Mouse (Mus musculus) 3T3-L1 (cell line): ENCODE measurements at regions not wholly inside any gene's neighbourhood (a gene's known extent, or its start where the extent isn't known, plus 50 kb on each side); places are given as distances from the start of the nearest gene placed in this dataset.
"Not testable (repeated sequence)": the region's sequence is repeated elsewhere in the genome, so short reads cannot be mapped to it uniquely, and the experiment has no call there.

Source experiments
- DNase-seq: peaks from one replicate; pipeline ENCODE4 v3.0.0-alpha.2; 2015; ENCODE audit warnings: low read depth, low spot score

- DNase-seq, result no peak
Observed at GRCm38 (mm10) chr12:27978257-27978931, 573.8 kb downstream of the Dcdc2c start.

DNA sequence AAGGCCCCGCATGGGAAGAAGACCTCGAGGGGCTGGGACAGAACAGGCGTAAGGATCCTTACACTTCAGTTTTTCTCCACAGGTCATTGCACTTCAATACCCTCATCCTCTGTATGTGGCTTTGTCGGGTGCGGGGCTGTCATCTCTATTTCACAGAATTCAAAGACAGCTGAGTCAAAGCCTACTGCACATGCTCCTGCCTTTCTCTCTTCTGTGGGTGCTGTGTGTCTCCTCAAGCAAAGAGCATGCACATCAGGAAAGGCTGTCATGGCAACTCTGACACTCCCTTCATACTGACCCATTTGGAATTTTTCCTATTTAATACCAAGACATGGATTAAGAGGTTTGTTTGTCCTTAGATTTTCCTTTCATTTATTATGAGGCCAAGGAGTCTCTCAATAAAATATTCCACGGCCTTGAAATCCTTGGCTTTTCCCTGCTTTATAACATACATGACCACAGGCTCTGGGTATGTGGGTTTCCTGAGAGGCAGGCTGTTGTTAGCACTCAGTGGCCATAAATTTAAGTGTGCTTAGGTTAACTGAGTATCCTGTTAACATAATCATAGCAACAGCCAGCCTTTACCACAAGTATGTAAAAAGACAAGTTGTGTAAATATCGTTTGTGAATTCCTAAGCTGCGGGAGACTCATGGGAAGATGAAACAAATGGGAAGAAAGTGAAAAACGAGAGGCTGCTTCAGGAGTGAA, 574.5 kb downstream of the Dcdc2c start:
- DNase-seq, result no peak

DNA sequence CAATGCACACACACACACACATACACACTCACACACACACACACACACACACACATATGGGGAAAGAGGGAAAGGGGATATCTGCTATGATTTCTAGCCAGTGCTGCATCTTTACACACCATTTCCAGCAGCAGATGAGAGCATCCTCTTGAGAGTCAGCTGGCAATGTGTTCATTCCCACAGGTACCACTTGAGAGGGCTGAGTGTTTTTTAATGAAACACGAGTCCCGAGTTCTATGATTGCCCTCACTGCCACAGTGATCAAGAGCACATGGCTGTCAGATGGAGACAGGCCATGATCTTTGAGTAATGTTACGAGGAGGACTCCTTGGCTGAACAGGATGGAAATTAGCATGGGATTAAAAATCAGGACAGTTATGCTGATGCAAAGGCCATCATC, 589.3 kb downstream of the Dcdc2c start:
- no peak for DNase-seq

DNA sequence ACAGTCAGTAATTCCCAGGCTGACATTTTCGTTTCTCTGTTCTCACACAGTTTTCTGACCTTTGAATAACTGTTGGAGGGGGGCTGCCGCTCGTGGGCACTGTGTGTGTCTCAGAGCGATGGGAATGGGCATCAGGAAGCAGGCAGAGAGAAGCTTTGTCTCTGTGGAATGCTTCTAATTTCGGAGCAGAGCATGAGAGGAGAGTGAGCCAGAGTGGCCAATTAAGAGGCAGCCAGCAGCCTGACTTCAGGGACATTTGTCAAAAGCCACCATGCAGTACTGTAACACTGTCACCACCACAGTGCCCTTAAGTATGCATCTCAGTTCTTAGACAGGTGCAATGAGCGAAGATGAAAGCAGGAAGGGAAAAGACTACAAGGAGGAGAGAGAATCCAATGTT, 592.1 kb downstream of the Dcdc2c start:
- DNase-seq, result no peak

DNA sequence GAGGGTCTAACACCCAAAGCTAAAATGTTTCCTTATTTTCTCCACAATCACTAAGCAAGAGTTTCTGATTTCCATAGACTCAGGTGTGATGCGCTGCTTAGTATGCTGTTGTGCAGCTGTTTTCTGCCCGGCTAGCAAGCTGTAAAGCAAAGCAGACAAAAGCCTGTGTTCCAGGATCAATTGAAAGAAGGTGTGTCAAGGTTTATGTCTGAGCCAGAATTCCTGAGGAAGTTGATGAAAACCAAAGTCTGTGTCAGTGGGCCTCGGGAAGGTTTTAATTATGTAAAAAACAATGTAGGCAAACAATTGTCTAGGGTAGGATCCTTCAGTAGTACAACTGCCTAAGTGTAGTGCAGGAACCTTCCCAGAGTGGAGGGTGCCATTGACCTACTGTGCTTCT, 604.6 kb downstream of the Dcdc2c start:
- DNase-seq, result no peak

DNA sequence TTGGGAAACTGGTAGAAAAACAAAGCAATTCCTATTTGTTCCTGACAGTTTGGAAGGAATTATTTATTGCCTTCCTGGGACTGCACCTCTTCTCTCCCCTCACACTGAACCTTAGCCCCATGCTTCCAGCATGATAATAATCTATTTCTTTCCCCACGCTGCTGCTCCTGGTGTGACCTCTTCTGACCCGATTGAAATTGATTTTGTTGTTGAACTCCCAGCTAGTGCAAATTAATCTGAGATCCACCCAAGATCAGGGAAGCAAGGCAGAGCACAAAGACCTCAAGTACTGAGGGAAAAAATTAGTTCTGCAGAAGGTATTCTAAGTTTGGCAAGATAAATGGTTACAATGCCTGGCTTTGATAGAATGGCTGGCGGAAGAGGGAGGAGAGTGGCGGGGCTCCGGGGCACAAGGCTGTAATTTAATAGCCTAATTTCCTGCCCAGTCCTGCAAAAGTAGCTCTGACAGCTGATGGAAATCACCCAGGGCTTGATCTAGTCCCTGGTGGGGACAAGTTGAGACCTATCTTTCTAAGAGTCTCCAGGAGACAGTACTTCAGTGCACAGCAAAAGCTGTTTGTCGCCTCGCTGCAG, 604.6 kb upstream of the Sox11 start:
- DNase-seq, result no peak

DNA sequence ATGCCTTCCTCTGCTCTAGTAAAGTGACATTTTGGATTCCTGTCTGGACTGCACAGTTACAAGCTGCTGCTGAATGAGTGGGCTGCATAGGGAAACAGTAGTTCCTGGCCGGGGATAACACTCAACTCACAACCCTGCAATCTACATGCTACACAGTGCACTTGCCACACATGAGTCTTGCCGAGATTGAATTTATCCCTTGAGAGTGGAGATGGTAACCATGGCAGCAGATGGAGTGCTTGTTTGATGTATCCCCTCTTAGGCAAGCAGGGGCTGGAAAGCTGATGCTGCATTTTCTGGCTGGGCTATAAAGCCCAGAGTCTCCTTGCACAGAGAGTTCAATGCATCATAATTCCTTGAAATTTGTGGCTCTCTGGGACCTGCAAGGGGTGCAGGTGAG, 603.0 kb upstream of the Sox11 start:
- no peak for DNase-seq

DNA sequence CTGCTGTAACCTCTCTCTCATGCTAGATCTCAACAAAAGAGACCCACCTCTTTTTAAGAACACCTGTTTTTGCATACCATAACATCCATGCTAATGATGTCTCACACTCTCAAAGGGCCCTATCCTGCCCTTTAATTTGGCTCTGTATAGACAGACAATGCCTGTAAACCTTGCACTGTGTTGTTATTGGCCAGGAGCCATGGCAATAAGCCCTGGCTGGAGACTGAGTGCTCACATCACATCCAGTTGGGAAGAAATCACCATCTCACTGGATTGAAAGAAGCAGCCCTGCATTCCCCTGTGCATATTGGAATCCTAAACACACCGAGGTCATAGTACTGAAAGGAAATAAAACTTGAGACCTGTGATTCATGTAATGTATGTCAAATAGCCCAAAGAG, 598.7 kb upstream of the Sox11 start:
- no peak for DNase-seq

GRCm38 (mm10) chr12:27932382-27933140, 590.2 kb upstream of the Sox11 start:
- DNase-seq, result no peak

DNA sequence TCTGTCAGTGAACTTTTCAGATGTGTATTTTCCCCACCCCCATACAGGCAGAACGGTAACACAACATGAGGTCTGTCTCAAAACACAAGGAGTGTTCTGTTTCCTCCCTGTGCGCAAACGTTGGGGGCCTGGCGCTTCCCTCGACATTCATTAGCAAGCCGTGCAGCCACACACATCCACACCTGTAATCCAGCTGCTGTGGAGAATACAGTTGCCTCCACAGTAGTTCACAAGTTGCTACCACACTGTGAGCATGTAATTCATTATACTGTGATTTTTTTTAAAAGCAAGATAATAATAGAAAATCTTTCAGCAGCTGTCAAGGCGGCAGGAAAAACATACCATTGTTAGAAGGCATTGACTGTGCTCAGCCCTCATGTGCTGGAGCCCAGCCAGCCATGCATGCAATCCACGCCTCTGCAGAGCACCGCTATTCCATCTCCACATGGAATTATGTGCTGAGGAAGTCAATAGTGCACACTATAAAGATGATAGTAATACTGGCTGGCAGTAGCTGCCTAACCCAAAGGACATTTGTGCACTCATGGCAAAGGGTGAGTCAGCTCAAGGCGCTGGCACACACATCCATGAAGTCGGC, 586.1 kb upstream of the Sox11 start:
- DNase-seq, result no peak

DNA sequence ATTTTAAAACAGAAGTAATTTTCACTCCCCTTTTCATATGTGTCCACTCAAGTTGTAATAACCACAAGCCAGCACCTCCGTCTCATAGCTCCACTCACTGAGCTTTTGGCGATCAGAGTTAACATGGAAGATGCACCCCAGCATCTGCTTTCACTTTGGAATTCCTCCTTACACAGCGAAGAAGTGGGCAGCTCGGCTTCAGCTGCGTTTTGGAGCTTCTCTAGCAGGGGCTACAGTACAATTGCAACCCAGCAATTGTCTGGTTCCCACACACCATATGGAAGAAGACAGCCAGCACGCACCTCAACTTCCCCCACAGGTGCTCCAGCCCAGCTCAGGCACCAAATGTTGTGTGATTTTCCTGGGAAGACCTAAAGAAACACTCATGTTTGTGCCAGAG, 584.4 kb upstream of the Sox11 start:
- no peak for DNase-seq

- no peak for DNase-seq
Observed at GRCm38 (mm10) chr12:27920607-27921006, 578.2 kb upstream of the Sox11 start.

DNA sequence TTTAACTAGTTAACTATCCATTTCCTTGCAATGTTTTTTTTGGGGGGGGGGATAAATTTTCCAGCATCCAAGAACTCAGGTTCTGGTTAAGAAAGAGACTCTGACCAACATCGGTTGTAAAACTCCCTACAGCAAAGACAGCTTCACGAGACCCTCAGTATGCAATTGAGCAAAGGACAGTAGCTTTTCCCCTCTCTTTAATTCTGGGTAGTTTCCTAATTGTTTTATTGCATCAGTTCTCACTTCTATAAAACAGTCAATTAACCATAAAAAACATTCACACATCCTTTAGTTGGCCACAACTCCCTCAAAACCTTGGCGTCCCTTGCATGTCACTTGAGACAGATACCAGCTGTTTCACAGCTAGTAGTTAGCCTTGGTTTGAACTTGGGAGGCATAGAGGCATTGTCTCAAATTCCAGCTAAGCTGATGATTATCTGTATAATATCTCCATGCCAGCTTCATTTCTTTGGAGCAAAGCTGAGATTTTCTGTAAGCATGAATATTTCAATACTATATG, 574.1 kb upstream of the Sox11 start:
- no peak for DNase-seq

GRCm38 (mm10) chr12:27909417-27910100, 567.2 kb upstream of the Sox11 start:
- DNase-seq, result no peak

- not testable (repeated sequence) for DNase-seq
Observed at GRCm38 (mm10) chr12:27896682-27897081, 554.3 kb upstream of the Sox11 start.

DNA sequence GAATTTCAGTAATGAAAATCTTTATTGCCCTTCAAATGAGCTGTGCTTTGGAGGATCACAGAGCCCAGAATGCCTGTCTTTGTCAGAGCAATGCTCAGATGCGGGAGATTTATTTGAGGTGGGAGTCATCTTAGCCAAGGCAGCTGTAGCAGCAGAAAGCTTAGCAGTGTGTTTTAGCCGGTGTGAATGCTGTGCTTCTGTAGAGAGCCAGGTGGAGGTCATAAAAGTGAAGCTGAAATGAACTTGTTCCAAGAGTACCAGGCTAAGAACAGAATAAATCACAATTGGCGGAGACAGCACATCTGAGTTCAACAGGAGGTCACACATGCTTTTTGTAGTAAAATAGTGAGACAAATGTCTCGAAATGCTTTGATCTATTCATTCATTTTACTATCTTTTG, 539.3 kb upstream of the Sox11 start:
- no peak for DNase-seq

DNA sequence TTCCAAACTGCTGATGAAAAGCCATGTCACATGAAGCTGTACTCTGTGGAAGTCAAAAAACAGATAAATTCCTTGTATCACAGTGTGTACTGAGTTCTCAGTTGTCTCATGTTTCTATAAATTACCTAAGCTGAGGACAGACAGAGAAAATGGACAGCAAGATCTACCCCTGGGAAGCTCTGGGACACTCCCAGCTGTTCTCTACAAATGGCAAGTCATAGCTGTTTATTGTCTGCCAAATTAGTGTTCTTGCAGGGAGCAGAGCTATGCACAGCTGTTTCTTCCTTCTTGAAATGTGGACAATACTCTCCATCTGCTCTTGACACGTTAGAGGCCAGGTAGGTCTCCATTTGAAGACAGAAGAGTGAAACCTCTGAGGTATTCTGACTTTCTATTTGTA, 524.0 kb upstream of the Sox11 start:
- DNase-seq, result no peak

DNA sequence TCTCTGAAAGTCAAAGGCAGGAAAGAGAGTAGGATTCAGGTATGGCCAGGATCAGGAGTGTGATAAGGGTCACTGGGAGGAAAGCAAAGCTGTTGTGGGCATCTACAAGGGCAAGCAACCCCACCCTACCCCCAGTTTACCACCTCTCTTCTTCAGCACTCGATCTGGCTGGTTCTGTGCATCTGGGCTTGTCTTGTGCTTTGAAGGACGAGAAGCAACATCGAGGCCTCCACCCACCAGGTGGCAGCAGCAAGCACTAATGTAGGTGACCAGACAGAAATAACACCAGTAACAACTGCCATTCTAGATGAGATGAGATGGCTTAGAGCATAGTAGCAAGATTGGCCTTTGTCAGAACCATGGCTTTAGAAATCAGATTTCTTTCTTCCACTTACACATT, 507.2 kb upstream of the Sox11 start:
- peak; percentile 9 for DNase-seq

GRCm38 (mm10) chr12:27849099-27849498, 506.7 kb upstream of the Sox11 start:
- no peak for DNase-seq

GRCm38 (mm10) chr12:27848141-27848540, 505.8 kb upstream of the Sox11 start:
- no peak for DNase-seq

GRCm38 (mm10) chr12:27847397-27847796, 505.0 kb upstream of the Sox11 start:
- no peak for DNase-seq
